Mouse (Mus musculus) brown adipose tissue, adult 24 weeks (tissue): ENCODE data around the gene Tbc1d5. TPM values are rescaled to one million over a fixed set of nuclear protein-coding genes. Genes with fewer than 3 reads are reported as not detected.

Experiments used
- H3K27ac ChIP-seq: fragments of 200-500 bp; replicated peaks from 2 replicates; pipeline ENCODE4 v1.5.1; 2012; ENCODE audit warnings: low read depth, mild to moderate bottlenecking, low read length
- H3K4me1 ChIP-seq: fragments of 200-500 bp; 2 replicates; pipeline ENCODE4 v1.6.1; 2012; ENCODE audit warnings: low read length, mixed read lengths; ENCODE audit not compliant: control insufficient read depth, insufficient read depth, insufficient read length
- H3K4me3 ChIP-seq: fragments of 200-500 bp; 2 replicates; pipeline ENCODE4 v1.5.1; 2012; ENCODE audit warnings: low read depth, mild to moderate bottlenecking, low read length, moderate library complexity; ENCODE audit not compliant: insufficient read depth
- polyA plus RNA-seq: library from polyadenylated mRNA; stranded (reverse); fragments of >200 nt; gene quantifications from 2 replicates; pipeline ENCODE4 v1.2.4, GENCODE M21; 2012; ENCODE audit not compliant: missing spikeins, insufficient read depth, insufficient read length

Tbc1d5 gene
- polyA plus RNA-seq, 1 experiment, result 11.3 TPM

GRCm38 (mm10) chr17:51171504-51171903, 7.6 kb downstream of the Tbc1d5 start:
- Histone ChIP-seq H3K4me1 (no peaks in the 10 kb centered on the region; the same call in 1 of the 2 replicates), H3K4me3 (no peak overlapping the region), H3K27ac (no peak overlapping the region)

GRCm38 (mm10) chr17:51169911-51170310, 9.2 kb downstream of the Tbc1d5 start:
- H3K4me1 ChIP-seq, result no peaks in the 10 kb centered on the region; the same call in 1 of the 2 replicates
- H3K27ac ChIP-seq, result no peak overlapping the region

GRCm38 (mm10) chr17:51162366-51162765, 16.8 kb downstream of the Tbc1d5 start:
- no peak overlapping the region for H3K27ac ChIP-seq
- H3K4me1 ChIP-seq, result peaks cover 3% of the 10 kb centered on the region; the same call in 1 of the 2 replicates

More at GRCm38 (mm10) chr17:51169911-51170310, 9.2 kb downstream of the Tbc1d5 start:
- no peak overlapping the region for H3K4me3 ChIP-seq

GRCm38 (mm10) chr17:51159261-51159660, 19.9 kb downstream of the Tbc1d5 start:
- Histone ChIP-seq H3K27ac (no peak overlapping the region), H3K4me1 (peaks cover 3% of the 10 kb centered on the region; the same call in 1 of the 2 replicates), H3K4me3 (no peak overlapping the region)

More at GRCm38 (mm10) chr17:51162366-51162765, 16.8 kb downstream of the Tbc1d5 start:
- no peak overlapping the region for H3K4me3 ChIP-seq

GRCm38 (mm10) chr17:51150999-51151398, 28.2 kb downstream of the Tbc1d5 start:
- Histone ChIP-seq H3K27ac (no peak overlapping the region), H3K4me1 (no peaks in the 10 kb centered on the region), H3K4me3 (no peak overlapping the region)

- H3K4me3 ChIP-seq, result no peak overlapping the region
- no peaks in the 10 kb centered on the region for H3K4me1 ChIP-seq
- no peak overlapping the region for H3K27ac ChIP-seq
Measured at GRCm38 (mm10) chr17:51144983-51145382, 34.2 kb downstream of the Tbc1d5 start.

GRCm38 (mm10) chr17:51142095-51142494, 37.1 kb downstream of the Tbc1d5 start:
- Histone ChIP-seq H3K27ac (no peak overlapping the region), H3K4me1 (no peaks in the 10 kb centered on the region), H3K4me3 (no peak overlapping the region)

- no peak overlapping the region for H3K4me3 ChIP-seq
- no peaks in the 10 kb centered on the region for H3K4me1 ChIP-seq
- no peak overlapping the region for H3K27ac ChIP-seq
Measured at GRCm38 (mm10) chr17:51111194-51111593, 68.0 kb downstream of the Tbc1d5 start.

GRCm38 (mm10) chr17:51104294-51104693, 74.9 kb downstream of the Tbc1d5 start:
- H3K4me1 ChIP-seq, result no peaks in the 10 kb centered on the region
- no peak overlapping the region for H3K27ac ChIP-seq
- H3K4me3 ChIP-seq, result no peak overlapping the region

GRCm38 (mm10) chr17:51043869-51044268, 135.3 kb downstream of the Tbc1d5 start:
- no peak overlapping the region for H3K27ac ChIP-seq
- H3K4me1 ChIP-seq, result no peaks in the 10 kb centered on the region
- no peak overlapping the region for H3K4me3 ChIP-seq

GRCm38 (mm10) chr17:51040861-51041260, 138.3 kb downstream of the Tbc1d5 start:
- H3K27ac ChIP-seq, result no peak overlapping the region
- no peaks in the 10 kb centered on the region for H3K4me1 ChIP-seq
- no peak overlapping the region for H3K4me3 ChIP-seq

GRCm38 (mm10) chr17:51023227-51023626, 155.9 kb downstream of the Tbc1d5 start:
- no peaks in the 10 kb centered on the region for H3K4me1 ChIP-seq
- H3K4me3 ChIP-seq, result no peak overlapping the region
- no peak overlapping the region for H3K27ac ChIP-seq

GRCm38 (mm10) chr17:51016384-51016783, 162.8 kb downstream of the Tbc1d5 start:
- Histone ChIP-seq H3K27ac (no peak overlapping the region), H3K4me1 (no peaks in the 10 kb centered on the region), H3K4me3 (no peak overlapping the region)

GRCm38 (mm10) chr17:51013908-51014307, 165.2 kb downstream of the Tbc1d5 start:
- Histone ChIP-seq H3K4me3 (no peak overlapping the region), H3K27ac (no peak overlapping the region), H3K4me1 (no peaks in the 10 kb centered on the region)

GRCm38 (mm10) chr17:51003179-51003578, 176.0 kb downstream of the Tbc1d5 start:
- Histone ChIP-seq H3K4me3 (no peak overlapping the region), H3K27ac (no peak overlapping the region), H3K4me1 (no peaks in the 10 kb centered on the region)

GRCm38 (mm10) chr17:50998216-50998615, 180.9 kb downstream of the Tbc1d5 start:
- Histone ChIP-seq H3K4me3 (no peak overlapping the region), H3K27ac (no peak overlapping the region), H3K4me1 (no peaks in the 10 kb centered on the region)
